Mouse (Mus musculus): Measurements from ENCODE around the gene Map2k5.

GRCm38 (mm10) chr9:63206769-63207276 lies 170.9 kb downstream of the Map2k5 start:
- TF ChIP-seq POLR2A (IDR thresholded peaks at IDR 0.05; ENCODE audit: insufficient read depth, low read depth, low read length) (no peak), CTCF (IDR thresholded peaks at IDR 0.05; ENCODE audit: insufficient read depth, low read depth, low read length) (no peak)

Measured in olfactory bulb, adult 2 months (tissue).